Mouse (Mus musculus) liver, adult 2 months (tissue): Measurements from ENCODE around the gene Atp8b2. TPM values are rescaled to one million over a fixed set of nuclear protein-coding genes. Genes with fewer than 3 reads are reported as not detected.

Experiments
- DNase-seq: peaks from one replicate; pipeline ENCODE4 v3.0.0-alpha.2; 2011; ENCODE audit warnings: low read depth, low spot score; ENCODE audit errors: extremely low read depth
- H3K27ac ChIP-seq: fragments of 200-500 bp; replicated peaks from 2 replicates; pipeline ENCODE4 v1.5.1; 2012; ENCODE audit warnings: low read depth, mild to moderate bottlenecking, control low read depth, inconsistent platforms, low read length; ENCODE audit not compliant: insufficient read depth
- H3K27me3 ChIP-seq: fragments of 200-500 bp; 2 replicates; pipeline ENCODE4 v1.6.1; 2012; ENCODE audit warnings: mild to moderate bottlenecking, moderate library complexity, low read length, inconsistent platforms; ENCODE audit not compliant: control insufficient read depth, insufficient read depth
- H3K36me3 ChIP-seq: fragments of 200-500 bp; 2 replicates; pipeline ENCODE4 v1.6.1; 2012; ENCODE audit warnings: low read length, inconsistent platforms; ENCODE audit not compliant: control insufficient read depth, insufficient read depth
- H3K4me1 ChIP-seq: fragments of 200-500 bp; 2 replicates; pipeline ENCODE4 v1.6.1; 2011; ENCODE audit warnings: low read length; ENCODE audit not compliant: control insufficient read depth, insufficient read depth
- H3K4me3 ChIP-seq: fragments of 200-500 bp; 2 replicates; pipeline ENCODE4 v1.5.1; 2011; ENCODE audit warnings: low read depth, mild to moderate bottlenecking, control low read depth, low read length, moderate library complexity; ENCODE audit not compliant: insufficient read depth
- H3K79me2 ChIP-seq: fragments of 200-500 bp; 2 replicates; pipeline ENCODE4 v1.6.1; 2012; ENCODE audit warnings: inconsistent platforms, mild to moderate bottlenecking, low read length, moderate library complexity; ENCODE audit not compliant: control insufficient read depth, insufficient read depth
- H3K9ac ChIP-seq: fragments of 200-500 bp; 2 replicates; pipeline ENCODE4 v1.6.1; 2012; ENCODE audit warnings: low read depth, mild to moderate bottlenecking, control low read depth, inconsistent platforms, low read length
- CTCF ChIP-seq: fragments of 200-500 bp; IDR thresholded peaks from 2 replicates; pipeline ENCODE4 v1.5.1; 2011; ENCODE audit warnings: low read depth, low read length, control low read depth
- POLR2A ChIP-seq: fragments of 200-500 bp; IDR thresholded peaks from 2 replicates; pipeline ENCODE4 v1.6.1; 2011; ENCODE audit warnings: low read length, control low read depth; ENCODE audit not compliant: insufficient read depth; ENCODE audit errors: extremely low read depth
- WGBS: fragments of 180-500 bp; shearing (Covaris S2); methylation state at CpG from one replicate; pipeline ENCODE4 v1.1.7; 2018; 5-methylcytosine and 5-hydroxymethylcytosine counted together
- polyA plus RNA-seq: library from polyadenylated mRNA; depleted of rRNA; stranded (reverse); fragments of >200 nt; gene quantifications from 2 replicates; pipeline ENCODE4 v1.2.3, GENCODE M21; 2012
- total RNA-seq: library from RNA; depleted of rRNA; stranded (reverse); fragments of >200 nt; gene quantifications from 2 replicates; pipeline ENCODE4 v1.2.3, GENCODE M21; 2014

Gene Atp8b2
- total and polyA plus RNA-seq, 2 experiments: 2.3 to 4.0 TPM

- H3K27me3 ChIP-seq: no peaks in the 10 kb centered on the region
- peaks cover 6% of the 10 kb centered on the region for H3K4me1 ChIP-seq
- peak overlapping the region; percentile 74 for H3K4me3 ChIP-seq
- peak; percentile 75 for DNase-seq
- peaks cover 30% of the 10 kb centered on the region for H3K36me3 ChIP-seq
- TF ChIP-seq CTCF (no peak), POLR2A (no peak)
- H3K27ac ChIP-seq: peak overlapping the region; percentile 83
- 5% methylated on average over 23 of the region's 23 CpGs for WGBS
- H3K79me2 ChIP-seq: no peaks in the 10 kb centered on the region
- H3K9ac ChIP-seq: peak overlapping the region; percentile 62
Measured at GRCm38 (mm10) chr3:89997791-89998495, 34.6 kb upstream of the Atp8b2 start.

DNA sequence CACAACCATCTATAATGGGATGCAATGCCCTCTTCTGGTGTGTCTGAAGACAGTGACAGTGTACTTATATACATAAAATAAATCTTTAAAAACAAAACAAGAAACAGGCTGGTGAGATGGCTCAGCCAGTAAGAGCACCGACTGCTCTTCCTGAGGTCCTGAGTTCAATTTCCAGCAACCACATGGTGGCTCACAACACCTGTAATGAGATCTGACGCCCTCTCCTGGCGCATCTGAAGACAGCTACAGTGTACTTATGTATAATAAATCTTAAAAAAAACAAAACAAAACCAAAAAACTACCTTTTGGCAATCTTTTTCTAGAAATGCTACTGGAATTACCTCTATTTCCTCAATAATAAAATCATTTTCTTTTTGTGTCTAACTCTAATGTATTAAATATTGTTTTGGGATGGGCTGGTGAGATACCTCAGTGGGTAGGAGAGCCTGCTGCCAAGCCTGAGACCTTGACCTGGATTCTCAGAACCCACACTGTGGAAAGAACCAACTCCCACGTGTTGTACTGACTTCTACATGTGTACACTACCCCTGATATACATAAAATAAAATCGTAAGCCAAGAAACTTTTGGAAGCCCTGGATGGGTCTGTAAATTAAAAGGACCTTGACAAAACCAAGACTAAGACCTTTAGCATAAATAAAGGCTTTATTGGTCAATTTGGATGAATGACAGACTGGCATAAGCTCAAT, 31.7 kb upstream of the Atp8b2 start:
- no peak for DNase-seq
- 70% methylated on average over 5 of the region's 5 CpGs for WGBS
- Histone ChIP-seq H3K4me3 (no peak overlapping the region), H3K9ac (no peak overlapping the region), H3K27me3 (no peaks in the 10 kb centered on the region), H3K79me2 (no peaks in the 10 kb centered on the region), H3K4me1 (peaks cover 6% of the 10 kb centered on the region), H3K36me3 (peaks cover 16% of the 10 kb centered on the region), H3K27ac (no peak overlapping the region)
- no peak for TF ChIP-seq POLR2A
- TF ChIP-seq CTCF: no peak

- 88% methylated on average over 4 of the region's 4 CpGs for WGBS
- Histone ChIP-seq H3K4me3 (no peak overlapping the region), H3K79me2 (no peaks in the 10 kb centered on the region), H3K9ac (no peak overlapping the region), H3K36me3 (no peaks in the 10 kb centered on the region; the same call in 1 of the 2 replicates), H3K27ac (no peak overlapping the region), H3K4me1 (no peaks in the 10 kb centered on the region), H3K27me3 (no peaks in the 10 kb centered on the region)
- TF ChIP-seq CTCF: no peak
- no peak for TF ChIP-seq POLR2A
- DNase-seq: no peak
Measured at GRCm38 (mm10) chr3:89987822-89988221, 24.5 kb upstream of the Atp8b2 start.

GRCm38 (mm10) chr3:89987211-89987610, 23.9 kb upstream of the Atp8b2 start:
- no peak for DNase-seq
- Histone ChIP-seq H3K27ac (no peak overlapping the region), H3K4me3 (no peak overlapping the region), H3K9ac (no peak overlapping the region), H3K36me3 (no peaks in the 10 kb centered on the region), H3K27me3 (no peaks in the 10 kb centered on the region), H3K79me2 (no peaks in the 10 kb centered on the region), H3K4me1 (no peaks in the 10 kb centered on the region)
- WGBS: 55% methylated on average over 3 of the region's 3 CpGs
- TF ChIP-seq CTCF (no peak), POLR2A (no peak)

GRCm38 (mm10) chr3:89982426-89982825, 19.1 kb upstream of the Atp8b2 start:
- 74% methylated on average over 5 of the region's 5 CpGs for WGBS
- no peak overlapping the region for H3K9ac ChIP-seq
- DNase-seq: no peak

DNA sequence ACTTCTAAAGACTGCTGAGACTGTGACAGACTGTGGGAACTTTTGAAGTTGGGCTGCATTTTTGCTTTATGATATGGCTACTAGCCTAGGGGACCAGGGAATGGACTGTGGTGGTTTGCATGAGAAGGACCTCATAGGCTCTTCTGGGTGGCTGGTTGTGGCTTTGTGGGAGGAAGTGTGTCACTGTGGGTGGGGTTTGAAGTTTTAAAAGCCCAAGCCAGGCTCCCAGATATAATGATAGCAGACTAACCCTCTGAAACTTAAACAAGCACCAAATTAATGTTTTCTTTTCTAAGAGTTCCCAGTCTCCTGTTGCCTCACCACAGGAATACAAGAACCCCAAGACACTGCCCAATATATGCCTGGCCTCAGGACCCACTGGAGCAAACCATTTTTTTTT, 13.6 kb upstream of the Atp8b2 start:
- no peak overlapping the region for H3K27ac ChIP-seq
- H3K79me2 ChIP-seq: no peaks in the 10 kb centered on the region
- H3K36me3 ChIP-seq: no peaks in the 10 kb centered on the region
- no peaks in the 10 kb centered on the region for H3K27me3 ChIP-seq
- H3K4me3 ChIP-seq: no peak overlapping the region
- TF ChIP-seq CTCF: no peak
- TF ChIP-seq POLR2A: no peak
- no peak overlapping the region for H3K9ac ChIP-seq
- DNase-seq: no peak
- no peaks in the 10 kb centered on the region for H3K4me1 ChIP-seq

More at GRCm38 (mm10) chr3:89982426-89982825, 19.1 kb upstream of the Atp8b2 start:
- no peak overlapping the region for H3K4me3 ChIP-seq
- no peaks in the 10 kb centered on the region for H3K36me3 ChIP-seq
- H3K27ac ChIP-seq: no peak overlapping the region
- no peaks in the 10 kb centered on the region for H3K4me1 ChIP-seq
- H3K27me3 ChIP-seq: no peaks in the 10 kb centered on the region
- no peak for TF ChIP-seq POLR2A
- TF ChIP-seq CTCF: no peak
- no peaks in the 10 kb centered on the region for H3K79me2 ChIP-seq
